Mouse (Mus musculus) heart, postnatal 36 days (tissue): ENCODE measurements around the gene Zmynd15. TPM values are rescaled to one million over a fixed set of nuclear protein-coding genes. Genes with fewer than 3 reads are reported as not detected.
"Not testable (repeated sequence)": the region's sequence is repeated elsewhere in the genome, so short reads cannot be mapped to it uniquely, and the experiment has no call there.

ENCODE experiments used
- DNase-seq, 2 experiments: peaks; one replicate each; pipeline ENCODE4 v3.0.0; 2021 to 2022
- intact Hi-C: fragments of 180-260 bp; cut with DNase I; formaldehyde crosslinking; loops from one replicate; pipeline ENCODE4 v1.15.1; 2025
- total RNA-seq, 2 experiments: library from RNA; stranded (reverse); gene quantifications; 2 replicates each; pipeline ENCODE4 v1.2.3; 2021

The Zmynd15 gene
- total RNA-seq, 2 experiments from 2014 or later: 1.8 to 2.2 TPM

DNA sequence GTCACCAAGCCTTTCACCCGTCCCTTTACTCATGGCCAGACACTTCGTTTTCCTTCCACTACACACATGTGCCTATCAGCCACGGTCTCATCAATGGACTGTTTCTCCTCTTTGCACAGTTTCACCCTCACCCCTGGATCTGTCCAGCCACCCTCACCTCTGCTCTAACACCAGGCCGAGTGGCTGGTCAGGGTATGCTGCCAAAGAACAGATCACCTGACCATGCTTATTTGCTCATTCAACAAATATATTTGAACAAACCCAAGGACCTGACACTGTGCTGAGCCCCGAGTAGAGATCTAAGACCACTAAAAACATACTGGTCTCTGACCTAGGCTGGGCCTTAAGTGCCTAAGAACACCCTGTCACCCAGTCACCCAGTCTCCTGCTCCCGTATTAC is 14.6 kb upstream of the Zmynd15 start:
- DNase-seq: no peak
- intact Hi-C loops: no loop called here

DNA sequence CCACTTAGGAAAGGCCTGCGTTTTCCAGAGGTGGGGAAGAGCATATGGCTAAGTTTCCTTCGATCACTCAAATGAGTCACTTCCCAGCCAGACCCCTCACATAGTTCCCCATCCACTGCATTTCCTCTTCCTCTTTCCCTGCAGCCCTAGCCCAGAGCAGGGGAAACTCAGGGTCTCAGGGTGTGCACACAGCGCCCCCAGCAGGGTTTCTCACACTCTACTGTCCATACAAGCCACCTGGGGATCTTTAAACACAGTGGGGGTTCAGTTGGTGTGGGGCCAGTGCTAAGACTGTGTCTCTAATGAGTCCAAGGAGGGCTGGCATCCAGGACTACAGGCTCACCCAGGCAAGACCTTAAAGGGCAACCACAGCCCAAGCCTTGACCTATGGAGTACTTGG is 12.5 kb upstream of the Zmynd15 start:
- intact Hi-C loops: no loop called here
- no peak for DNase-seq

- intact Hi-C loops: no loop called here
- DNase-seq: no peak
Measured at GRCm38 (mm10) chr11:70447373-70447772, 11.9 kb upstream of the Zmynd15 start.

DNA sequence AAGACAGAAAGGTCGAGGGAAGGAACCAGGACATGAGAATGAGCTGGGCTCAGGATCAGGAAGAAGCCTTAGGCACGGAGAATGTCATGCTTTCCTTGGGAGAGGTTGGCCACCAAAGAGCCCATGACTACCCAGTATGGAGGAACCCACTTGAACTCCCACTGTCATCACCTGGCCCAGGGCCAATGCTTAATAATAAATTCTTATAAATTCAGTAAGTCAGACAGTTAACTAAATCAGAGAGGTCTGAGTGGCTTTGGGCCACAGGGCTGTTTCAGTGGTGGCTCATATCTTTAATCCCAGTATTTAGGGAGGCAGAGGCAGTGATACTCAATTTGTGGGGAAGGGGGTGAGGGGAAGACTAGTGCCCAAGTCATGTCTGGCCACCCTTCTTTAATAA is 8.3 kb upstream of the Zmynd15 start:
- intact Hi-C loops: loop anchor here (1.0 kb wide), 1 partner anchor 18 kb away; no protein-coding TSS in a partner anchor
- DNase-seq: no peak

DNA sequence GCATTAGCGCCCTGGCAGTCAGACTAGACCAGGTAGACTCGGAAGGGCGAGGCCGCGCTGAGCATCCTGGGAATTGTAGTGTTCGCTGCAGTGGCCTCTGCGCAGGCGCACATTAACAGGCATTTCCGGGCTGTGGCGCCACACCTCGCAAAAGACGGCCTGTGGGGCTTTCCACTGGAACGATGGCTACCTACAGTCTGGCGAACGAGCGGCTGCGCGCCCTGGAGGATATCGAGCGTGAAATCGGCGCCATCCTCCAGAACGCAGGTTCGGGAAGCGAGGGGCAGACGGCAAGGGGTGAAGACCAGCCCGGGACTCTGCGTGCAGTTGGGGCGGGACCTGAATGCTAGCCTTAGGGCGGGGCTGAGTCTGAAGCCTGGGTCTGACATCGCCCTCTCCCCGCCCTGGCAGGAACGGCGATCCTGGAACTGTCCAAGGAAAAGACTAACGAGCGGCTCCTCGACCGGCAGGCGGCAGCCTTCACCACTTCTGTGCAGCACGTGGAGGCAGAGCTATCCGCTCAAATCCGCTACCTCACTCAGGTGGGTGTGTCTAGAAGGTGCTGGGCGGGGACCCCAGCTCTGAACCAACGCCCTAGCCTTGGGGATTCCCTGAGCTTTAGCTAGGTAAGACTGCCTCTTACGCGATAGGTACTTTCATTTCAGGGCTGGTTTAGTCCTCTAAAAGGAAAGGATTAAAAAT is 7.3 kb upstream of the Zmynd15 start, which contains the start of gene Med11:
Gene Med11, plus strand, starts transcription at position 123 of the 702 bp plus-strand sequence.
- DNase-seq: peak; percentile 94 to 99
- intact Hi-C loops: loop anchor here (1.0 kb wide), 1 partner anchor 54 kb away; no protein-coding TSS in a partner anchor

DNA sequence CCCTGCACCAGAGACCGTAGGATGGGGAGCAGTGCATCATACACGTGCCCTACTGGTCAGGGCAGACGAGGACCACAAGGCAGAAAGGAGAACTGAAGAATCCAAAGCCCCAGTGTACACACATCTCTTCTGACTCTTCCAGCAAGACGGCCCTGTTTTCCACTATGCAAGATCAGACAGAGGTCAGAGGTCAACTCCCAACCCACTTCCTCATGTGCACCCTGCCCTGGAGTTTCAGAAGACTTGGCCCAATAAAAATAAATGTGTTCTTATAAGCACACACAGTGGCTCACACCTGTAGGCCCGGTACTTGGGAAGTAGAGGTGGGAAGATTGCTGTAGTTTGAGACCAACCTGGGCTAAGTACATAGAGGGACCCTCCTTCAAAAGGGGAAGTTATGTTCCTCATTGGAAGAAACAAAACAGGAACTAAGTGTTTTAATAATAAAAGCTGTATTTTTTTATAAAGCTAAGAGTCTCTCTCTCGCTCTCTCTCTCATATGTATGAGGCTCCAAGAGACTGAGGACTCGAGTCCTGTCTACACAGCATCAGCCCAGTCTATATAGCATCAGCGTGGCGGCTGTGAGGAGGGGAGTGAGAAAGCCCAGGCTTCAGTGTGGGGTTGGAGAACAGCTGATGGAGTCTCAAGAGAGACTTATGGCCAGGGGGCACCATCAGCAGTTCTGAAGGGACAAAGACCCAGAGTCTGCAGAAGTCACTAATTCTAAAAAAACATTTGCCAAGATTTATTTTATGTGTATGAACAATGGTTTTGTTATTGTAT is 5.8 kb upstream of the Zmynd15 start:
- peak in 1 of 2 experiments; percentile 25 for DNase-seq
- intact Hi-C loops: no loop called here

DNA sequence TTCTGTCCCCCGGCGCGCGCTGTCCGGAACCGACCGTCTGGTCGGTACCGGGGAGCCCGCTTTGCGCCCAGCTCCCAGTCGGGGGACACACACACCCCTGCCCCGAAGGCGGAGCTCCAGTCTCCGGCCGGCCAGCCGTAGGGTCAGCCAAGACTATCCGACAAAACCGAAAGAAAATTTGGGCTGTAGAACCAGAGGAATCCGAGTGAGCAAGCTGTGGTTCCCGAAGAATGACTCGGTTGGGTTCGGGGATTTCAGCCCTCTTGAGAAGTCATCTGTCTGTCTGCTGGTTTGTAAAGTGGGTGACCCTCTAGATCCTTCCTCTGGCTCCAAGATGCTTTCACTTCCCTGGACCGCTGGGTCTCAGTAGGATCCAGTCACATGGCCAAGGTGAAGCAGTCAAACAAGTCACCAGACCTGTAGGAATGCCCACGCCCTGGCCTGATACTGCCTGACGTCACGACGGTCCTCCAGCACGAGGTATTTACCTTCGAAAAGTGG is 418 bp downstream of the Zmynd15 start, which contains the start of gene Cxcl16:
Gene Cxcl16, minus strand, starts transcription at position 384 of the 501 bp plus-strand sequence.
- intact Hi-C loops: no loop called here
- DNase-seq: peak; percentile 72 to 78

DNA sequence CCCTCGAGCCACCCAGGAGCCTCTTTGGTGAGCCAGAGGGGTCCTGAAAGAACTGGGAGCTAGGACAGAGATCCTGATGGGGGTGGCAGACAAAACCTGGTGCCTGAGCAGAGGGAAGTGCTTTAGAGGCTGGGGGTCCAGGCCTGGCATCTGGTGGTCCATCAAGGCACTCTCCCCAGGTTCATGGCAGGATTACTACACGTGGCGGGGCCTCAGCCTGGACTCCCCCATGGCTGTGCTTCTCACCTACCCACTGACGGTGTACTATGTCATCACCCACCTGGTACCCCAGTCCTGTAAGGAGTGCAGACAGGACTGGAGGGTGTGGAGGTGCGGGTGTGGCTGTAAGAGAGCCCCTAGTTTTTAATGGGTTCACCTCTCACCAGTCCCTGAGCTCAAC is 4.7 kb downstream of the Zmynd15 start:
- DNase-seq: no peak
- intact Hi-C loops: no loop called here

GRCm38 (mm10) chr11:70465211-70465610 is 6.0 kb downstream of the Zmynd15 start:
- DNase-seq: no peak
- intact Hi-C loops: no loop called here

DNA sequence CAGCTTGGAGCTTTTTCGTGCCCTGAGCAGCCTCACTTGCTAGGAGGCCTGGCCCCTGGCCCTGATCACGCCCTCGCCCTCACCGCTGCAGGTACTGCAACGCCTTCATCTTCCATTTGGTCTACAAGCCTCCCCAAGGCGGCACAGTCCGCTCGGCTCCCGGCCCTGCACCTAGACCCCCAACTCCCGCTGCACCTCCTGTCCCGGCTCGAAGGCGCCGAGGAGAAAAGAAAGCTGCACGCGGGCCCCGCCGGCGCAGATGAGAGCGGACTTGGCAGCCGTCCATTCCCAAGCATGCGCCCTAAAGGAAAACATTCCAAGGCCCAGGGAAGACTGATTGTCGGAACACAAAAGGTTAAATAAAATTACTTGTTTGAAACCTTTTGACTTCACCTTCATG is 6.6 kb downstream of the Zmynd15 start:
- peak in 1 of 2 experiments; percentile 52 for DNase-seq
- intact Hi-C loops: no loop called here

GRCm38 (mm10) chr11:70467902-70468619 is 8.8 kb downstream of the Zmynd15 start:
- no peak for DNase-seq
- intact Hi-C loops: no loop called here

DNA sequence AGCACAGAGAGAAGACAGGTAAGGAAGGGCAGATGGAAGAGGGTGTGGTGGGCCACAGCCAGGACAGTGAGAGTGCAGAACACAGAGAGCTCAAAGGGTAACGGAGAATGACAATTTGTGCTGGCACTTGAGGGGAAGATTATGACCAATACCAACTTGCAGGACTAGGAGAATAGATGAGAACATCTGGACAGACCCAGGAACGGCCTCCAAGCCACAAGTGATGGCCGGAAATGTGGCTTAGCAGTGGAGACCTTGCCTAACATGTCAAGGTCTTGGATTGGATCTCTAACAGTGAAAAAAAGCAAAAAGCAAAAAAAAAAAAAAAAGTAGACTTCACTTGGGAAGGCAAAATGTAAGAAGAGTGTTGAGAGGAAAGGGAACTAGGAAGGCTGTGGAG is 10.5 kb downstream of the Zmynd15 start:
- intact Hi-C loops: no loop called here

GRCm38 (mm10) chr11:70472716-70473115 is 13.5 kb downstream of the Zmynd15 start:
- intact Hi-C loops: no loop called here
- DNase-seq: no peak

More for the DNA sequence above, 10.5 kb downstream of the Zmynd15 start:
- DNase-seq: no peak

DNA sequence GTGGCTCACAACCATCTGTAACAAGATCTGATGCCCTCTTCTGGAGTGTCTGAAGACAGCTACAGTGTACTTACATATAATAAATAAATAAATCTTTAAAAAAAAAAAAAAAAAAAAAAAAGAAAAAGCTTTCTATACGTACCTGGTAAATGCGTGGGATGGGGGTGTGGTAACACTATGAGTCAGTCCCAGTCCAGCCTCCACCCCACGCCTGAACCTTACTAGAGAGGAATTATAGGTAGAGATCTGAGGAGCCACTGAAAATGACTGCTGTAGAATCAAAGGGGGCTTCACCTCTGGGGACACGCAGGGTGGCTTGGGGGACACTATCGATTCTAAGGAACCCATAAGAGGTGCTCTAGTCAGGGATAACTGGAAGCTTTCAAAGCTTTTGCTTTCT is 14.1 kb downstream of the Zmynd15 start:
- intact Hi-C loops: not testable (repeated sequence)

DNA sequence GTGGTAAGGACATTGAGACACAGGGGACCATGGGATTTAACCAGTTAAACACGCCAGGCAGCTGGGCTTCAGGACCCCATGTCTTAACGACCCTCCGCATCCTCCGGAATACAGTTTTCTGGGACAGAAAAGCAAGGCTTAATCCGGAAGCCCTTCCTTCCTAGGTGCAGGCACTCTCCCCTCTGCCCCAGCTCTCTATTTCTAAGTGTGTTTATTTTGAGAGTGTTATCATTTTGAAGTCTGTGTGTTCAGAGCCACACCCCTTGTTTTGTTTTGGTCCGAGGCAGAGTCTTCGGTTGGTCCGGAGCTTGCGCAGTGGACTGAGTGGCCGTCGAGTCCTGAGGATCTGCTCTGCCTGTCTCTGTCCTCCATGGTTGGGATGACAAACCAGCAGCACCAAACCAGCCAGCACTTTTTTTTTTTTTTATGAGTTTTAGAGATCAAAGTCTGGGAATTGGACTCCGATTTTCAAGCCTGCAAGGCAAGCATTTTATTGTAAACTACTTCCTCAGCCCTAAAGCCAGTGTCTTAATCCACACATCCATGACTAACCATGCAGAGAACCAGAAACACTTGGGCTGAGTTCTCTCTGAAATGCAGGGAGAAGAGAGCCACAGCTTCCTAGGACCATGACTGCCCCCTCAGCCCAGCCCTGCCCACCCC is 15.8 kb downstream of the Zmynd15 start:
- no peak for DNase-seq
- intact Hi-C loops: no loop called here

More for the DNA sequence above, 14.1 kb downstream of the Zmynd15 start:
- not testable (repeated sequence) for DNase-seq

DNA sequence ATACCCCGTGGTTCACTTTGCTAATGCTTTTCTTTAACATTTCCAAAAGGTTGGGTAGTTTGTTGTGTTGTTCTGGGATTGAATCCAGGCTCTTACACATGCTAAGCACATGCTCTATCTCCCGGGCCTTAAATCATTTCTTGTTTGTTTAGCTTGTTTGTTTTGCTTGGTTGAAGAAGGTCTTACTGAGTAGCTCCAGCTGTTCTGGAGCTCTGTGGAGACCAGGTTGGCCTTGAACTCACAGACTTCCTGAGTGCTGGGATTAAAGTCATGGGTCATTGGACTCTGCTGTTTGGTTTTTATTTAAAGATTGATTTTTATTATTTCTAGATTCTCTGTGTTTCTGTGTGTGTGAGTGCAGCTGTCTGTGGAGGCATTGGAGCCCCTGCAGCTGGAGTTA is 26.3 kb downstream of the Zmynd15 start:
- DNase-seq: no peak
- intact Hi-C loops: no loop called here

DNA sequence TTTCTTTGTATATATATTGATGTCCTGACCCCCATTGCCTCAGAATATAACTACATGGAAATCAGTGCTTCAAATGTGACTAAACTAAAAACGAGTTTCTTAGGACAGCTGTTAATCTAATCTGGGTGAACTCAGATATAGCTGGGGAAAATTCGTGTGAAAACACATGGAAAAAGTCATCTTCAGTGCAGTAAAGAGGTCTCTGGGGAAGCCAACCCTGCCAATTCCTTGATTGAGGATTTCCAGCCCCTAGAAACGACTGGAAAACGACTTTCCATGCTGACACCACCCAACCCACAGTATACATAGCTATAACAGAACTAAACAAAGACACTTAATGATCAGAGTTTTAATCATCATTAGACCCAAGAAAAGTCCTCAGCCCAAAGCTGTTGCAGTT is 28.6 kb downstream of the Zmynd15 start:
- intact Hi-C loops: no loop called here
- no peak for DNase-seq

GRCm38 (mm10) chr11:70489138-70489537 is 29.9 kb downstream of the Zmynd15 start:
- DNase-seq: peak in 1 of 2 experiments; percentile 18
- intact Hi-C loops: no loop called here

DNA sequence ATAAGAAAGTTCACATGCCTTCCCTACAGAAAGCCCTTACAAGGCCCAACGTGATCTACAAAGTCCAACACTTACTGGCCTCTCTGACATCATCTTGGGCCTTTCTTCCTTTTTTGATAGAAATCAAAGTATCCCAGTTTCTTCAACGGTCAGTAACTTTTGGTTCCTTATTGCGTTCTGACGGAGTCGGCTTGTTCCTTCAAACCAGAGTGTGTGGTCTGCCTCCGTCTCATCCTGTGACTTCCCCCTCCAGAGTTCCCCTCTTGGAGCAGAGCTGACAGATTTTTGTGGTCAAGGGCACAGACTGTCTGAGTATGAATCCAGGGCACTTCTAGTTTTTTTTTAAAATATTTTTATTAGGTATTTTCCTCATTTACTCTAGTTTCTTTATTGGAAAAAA is 30.5 kb downstream of the Zmynd15 start:
- no peak for DNase-seq
- intact Hi-C loops: no loop called here
